Mouse (Mus musculus): Measurements from ENCODE around the gene Exosc10. TPM values are rescaled to one million over a fixed set of nuclear protein-coding genes. Genes with fewer than 3 reads are reported as not detected.

Exosc10 gene
- 21.3 and 56.3 TPM in 2 replicates for polyA plus RNA-seq (2012; rRNA removed; ENCODE audit: low replicate concordance)

GRCm38 (mm10) chr4:148558297-148559000, at the start of gene Exosc10:
TSS of gene Exosc10 (plus strand) at chr4:148558429.

GRCm38 (mm10) chr4:148591171-148591630, 33.0 kb downstream of the Exosc10 start, which contains the start of gene Srm:
TSS of gene Srm (plus strand) at chr4:148591503.

GRCm38 (mm10) chr4:148602357-148603120, 44.3 kb downstream of the Exosc10 start, which contains the start of gene Masp2:
TSS of gene Masp2 (plus strand) at chr4:148602554.

DNA sequence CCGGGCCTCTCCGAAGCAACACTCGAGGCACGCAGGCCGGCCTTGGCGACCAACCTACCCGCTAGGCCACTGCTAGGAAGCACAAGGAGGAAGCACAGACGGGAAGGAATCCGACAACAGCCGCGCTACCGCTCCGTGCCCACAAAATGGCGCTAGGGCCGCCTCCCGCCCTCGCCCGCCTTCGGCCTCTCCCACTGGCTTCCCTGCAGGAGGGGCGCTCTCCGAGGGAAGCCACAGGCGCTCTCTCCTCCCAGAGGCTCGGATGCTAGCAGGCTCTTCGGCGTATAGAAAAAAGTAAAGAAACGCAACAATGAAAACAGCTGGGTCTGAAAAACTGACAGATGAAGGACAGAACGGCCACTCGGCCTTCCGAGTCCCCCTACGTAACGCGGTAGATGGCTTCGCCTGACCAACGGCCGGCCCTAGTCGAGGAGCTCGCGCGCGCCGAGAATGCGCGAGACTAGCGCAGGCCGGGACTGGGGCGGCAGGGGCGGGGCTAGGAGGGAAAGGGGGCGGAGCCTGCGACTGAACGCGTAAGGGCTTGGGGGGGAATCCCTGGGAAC, 68.5 kb downstream of the Exosc10 start, which contains the start of gene Tardbp:
TSS of gene Tardbp (minus strand) at position 397 of the 563 bp plus-strand sequence.

Other genes with a start within 250 kb of the Exosc10 start
- gene Ubiad1, start 113.7 kb upstream of the Exosc10 start, polyA plus RNA-seq (2012; rRNA removed; ENCODE audit: low replicate concordance) = 11.3 and 33.7 TPM in 2 replicates
- 27.1 and 35.8 TPM in 2 replicates for gene Mtor, start 109.8 kb upstream of the Exosc10 start, polyA plus RNA-seq (2012; rRNA removed; ENCODE audit: low replicate concordance)
- gene Angptl7, start 58.0 kb upstream of the Exosc10 start, polyA plus RNA-seq (2012; rRNA removed; ENCODE audit: low replicate concordance) = 0.30 and 4.1 TPM in 2 replicates
- 74.3 and 150 TPM in 2 replicates for gene Srm, start 33.1 kb downstream of the Exosc10 start, polyA plus RNA-seq (2012; rRNA removed; ENCODE audit: low replicate concordance)
- gene Masp2, start 44.1 kb downstream of the Exosc10 start, polyA plus RNA-seq (2012; rRNA removed; ENCODE audit: low replicate concordance) = 3.2 and 6.8 TPM in 2 replicates
- 92.8 and 129 TPM in 2 replicates for gene Tardbp, start 68.6 kb downstream of the Exosc10 start, polyA plus RNA-seq (2012; rRNA removed; ENCODE audit: low replicate concordance)
- not detected in 2 replicates for gene Gm572, start 84.9 kb downstream of the Exosc10 start, polyA plus RNA-seq (2012; rRNA removed; ENCODE audit: low replicate concordance)
- gene Casz1, start 246.0 kb downstream of the Exosc10 start, polyA plus RNA-seq (2012; rRNA removed; ENCODE audit: low replicate concordance) = 7.9 and 18.2 TPM in 2 replicates